Mouse (Mus musculus): ENCODE measurements around the gene Cdc25b. TPM values are rescaled to one million over a fixed set of nuclear protein-coding genes. Genes with fewer than 3 reads are reported as not detected.

Cdc25b gene
- polyA plus RNA-seq, 1 experiment from 2014 or later = 55.5 TPM

DNA sequence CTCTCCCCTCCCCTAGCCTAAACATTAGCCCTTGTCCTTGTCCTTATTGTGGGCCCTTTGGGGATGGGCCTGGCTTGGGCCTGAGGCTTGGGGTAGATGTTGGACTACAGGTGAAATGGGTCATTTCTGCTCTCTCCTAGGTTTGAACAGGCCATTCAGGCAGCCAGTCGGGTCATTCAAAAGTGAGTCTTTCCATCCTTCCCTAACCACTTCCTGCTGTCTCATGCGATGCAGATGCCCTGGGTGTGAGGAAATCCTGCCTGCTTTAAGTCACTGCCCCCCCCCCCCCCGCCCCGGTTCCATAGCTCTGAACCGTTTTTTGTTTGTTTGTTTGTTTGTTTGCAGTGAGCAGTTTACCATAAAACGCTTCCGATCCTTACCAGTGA lies 4.2 kb downstream of the Cdc25b start:
- 0 out of 2 replicates have a peak overlapping the region, but pooled peaks have one; percentile 17 for H3K27ac ChIP-seq
- ATAC-seq (ENCODE audit: insufficient number of reproducible peaks, insufficient read depth, low FRiP score, low TSS enrichment, low read depth) = no peak
- H3K9ac ChIP-seq (replicated peaks) = no peak overlapping the region
- H3K4me1 ChIP-seq (replicated peaks) = peaks cover 38% of the 10 kb centered on the region
- WGBS = 71% methylated on average over 7 of the region's 7 CpGs
- H3K9me3 ChIP-seq = no peaks in the 10 kb centered on the region
- H3K27me3 ChIP-seq = no peaks in the 10 kb centered on the region
- H3K36me3 ChIP-seq = peaks cover 59% of the 10 kb centered on the region
- no peak overlapping the region for H3K4me2 ChIP-seq
- H3K4me3 ChIP-seq (replicated peaks) = no peak overlapping the region

DNA sequence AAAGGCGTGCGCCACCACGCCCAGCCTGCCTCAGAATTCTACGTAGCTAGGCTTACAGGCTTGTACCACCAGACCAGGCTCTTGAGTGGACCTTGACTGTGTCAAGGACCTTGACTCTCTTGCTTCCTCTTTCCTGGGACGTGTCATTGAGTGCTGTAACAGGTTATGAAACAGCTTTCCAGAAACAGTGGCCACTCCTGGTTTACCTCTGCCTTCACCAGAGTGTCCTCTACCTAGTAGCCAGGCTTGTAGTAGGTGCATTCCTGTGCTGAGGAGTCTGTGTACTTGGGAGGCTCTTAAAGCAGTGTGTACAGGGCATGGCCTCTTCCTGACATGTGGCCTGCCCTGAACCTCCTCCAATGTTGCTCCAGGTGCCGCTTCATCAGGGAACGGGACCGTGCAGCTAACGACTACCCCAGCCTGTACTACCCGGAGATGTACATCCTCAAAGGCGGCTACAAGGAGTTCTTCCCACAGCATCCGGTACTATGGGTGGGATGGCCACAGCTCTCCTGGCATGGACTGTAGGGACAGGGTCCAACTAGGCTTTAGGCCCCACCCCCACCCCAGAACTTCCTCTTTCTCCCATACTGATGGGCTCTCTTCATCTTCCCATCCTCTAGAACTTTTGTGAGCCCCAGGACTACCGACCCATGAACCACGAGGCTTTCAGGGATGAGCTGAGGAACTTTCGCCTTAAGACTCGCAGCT lies 10.0 kb downstream of the Cdc25b start:
- H3K4me2 ChIP-seq = no peak overlapping the region
- ATAC-seq (ENCODE audit: insufficient number of reproducible peaks, insufficient read depth, low FRiP score, low TSS enrichment, low read depth) = no peak

DNA sequence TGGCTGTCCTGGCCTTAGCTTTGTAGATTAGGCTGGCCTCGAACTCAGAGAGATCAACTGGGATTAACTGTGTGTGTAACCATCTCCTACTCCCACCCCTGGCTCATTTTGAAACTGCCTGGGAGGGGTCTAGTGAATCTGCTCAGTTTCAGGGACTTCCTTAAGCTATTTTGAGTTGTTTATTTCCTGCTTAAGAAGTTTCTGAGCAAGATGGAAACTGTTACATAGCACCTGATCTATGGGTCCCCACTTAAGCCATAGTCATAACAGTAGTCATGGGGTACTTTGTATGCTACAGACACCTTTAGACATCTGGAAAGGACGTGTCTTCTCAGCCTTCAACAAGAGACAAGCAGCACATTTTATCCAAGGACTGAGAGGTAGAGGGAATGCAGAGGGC lies 14.0 kb downstream of the Cdc25b start:
- Histone ChIP-seq H3K9ac (replicated peaks) (no peak overlapping the region), H3K4me2 (no peak overlapping the region), H3K27me3 (no peaks in the 10 kb centered on the region), H3K27ac (no peak overlapping the region), H3K36me3 (peaks cover 43% of the 10 kb centered on the region), H3K9me3 (no peaks in the 10 kb centered on the region), H3K4me3 (replicated peaks) (no peak overlapping the region), H3K4me1 (replicated peaks) (peaks cover 7% of the 10 kb centered on the region; the same call in 1 of the 2 replicates)
- ATAC-seq (ENCODE audit: insufficient number of reproducible peaks, insufficient read depth, low FRiP score, low TSS enrichment, low read depth) = no peak
- 74% methylated on average over 2 of the region's 2 CpGs for WGBS

More for the DNA sequence above, 10.0 kb downstream of the Cdc25b start:
- Histone ChIP-seq H3K36me3 (peaks cover 81% of the 10 kb centered on the region), H3K9me3 (no peaks in the 10 kb centered on the region), H3K27ac (no peak overlapping the region), H3K27me3 (no peaks in the 10 kb centered on the region), H3K4me1 (replicated peaks) (no peaks in the 10 kb centered on the region), H3K4me3 (replicated peaks) (no peak overlapping the region), H3K9ac (replicated peaks) (no peak overlapping the region)
- WGBS = 90% methylated on average over 16 of the region's 16 CpGs

DNA sequence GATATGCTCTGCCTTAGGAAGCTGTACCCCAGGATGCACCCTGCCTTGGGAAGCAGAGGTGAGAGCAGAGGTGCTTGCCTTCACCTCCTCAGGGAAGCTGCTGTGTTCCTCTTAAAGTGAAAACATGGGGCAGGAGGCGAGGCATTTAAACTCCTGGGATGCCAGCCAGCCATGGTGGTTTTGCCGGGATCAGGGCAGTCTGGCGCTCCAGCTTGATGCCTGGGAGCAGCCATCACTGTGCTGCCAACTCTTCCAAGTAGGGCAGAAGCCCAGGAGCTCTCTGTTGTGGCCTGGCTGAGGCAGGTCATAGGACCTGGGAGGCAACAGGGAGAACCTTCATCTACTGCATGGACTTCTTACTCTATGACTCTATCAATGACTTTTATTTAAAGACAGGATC lies 14.5 kb downstream of the Cdc25b start:
- Histone ChIP-seq H3K36me3 (peaks cover 38% of the 10 kb centered on the region), H3K9ac (replicated peaks) (no peak overlapping the region), H3K4me1 (replicated peaks) (peaks cover 7% of the 10 kb centered on the region; the same call in 1 of the 2 replicates), H3K9me3 (no peaks in the 10 kb centered on the region), H3K27me3 (no peaks in the 10 kb centered on the region), H3K4me2 (no peak overlapping the region), H3K27ac (no peak overlapping the region), H3K4me3 (replicated peaks) (no peak overlapping the region)
- no peak for ATAC-seq (ENCODE audit: insufficient number of reproducible peaks, insufficient read depth, low FRiP score, low TSS enrichment, low read depth)
- WGBS = 84% methylated on average over 3 of the region's 3 CpGs

DNA sequence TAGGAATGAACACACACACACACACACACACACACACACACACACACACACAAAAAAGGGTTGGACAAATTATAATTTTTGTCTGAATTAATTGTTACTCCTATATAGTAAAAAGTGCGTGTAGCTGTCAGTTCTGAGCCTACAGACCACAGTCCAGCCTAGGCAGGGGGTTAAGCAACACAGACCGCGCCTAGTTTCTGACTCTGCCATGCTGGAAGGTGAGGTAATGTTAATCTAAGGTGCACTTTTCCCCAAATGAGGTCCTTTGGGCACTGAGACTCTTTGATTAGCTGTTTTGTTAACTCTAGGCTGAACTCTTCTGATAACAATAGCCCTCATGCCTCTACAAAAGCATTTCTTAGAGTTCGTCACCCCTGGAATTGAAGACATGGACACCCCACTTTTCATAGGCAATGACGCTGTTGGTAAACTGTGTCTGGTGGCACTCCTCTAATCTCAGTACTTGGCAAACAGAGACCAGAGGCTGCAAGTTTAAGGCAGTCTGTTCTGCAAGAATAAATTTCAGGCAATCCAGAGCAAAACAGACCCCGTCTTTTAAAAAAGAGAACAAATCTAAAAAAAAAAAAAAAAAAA lies 17.2 kb downstream of the Cdc25b start:
- Histone ChIP-seq H3K9ac (replicated peaks) (no peak overlapping the region), H3K36me3 (peaks cover 14% of the 10 kb centered on the region; the same call in 1 of the 2 replicates)
- no peak for ATAC-seq (ENCODE audit: insufficient number of reproducible peaks, insufficient read depth, low FRiP score, low TSS enrichment, low read depth)

DNA sequence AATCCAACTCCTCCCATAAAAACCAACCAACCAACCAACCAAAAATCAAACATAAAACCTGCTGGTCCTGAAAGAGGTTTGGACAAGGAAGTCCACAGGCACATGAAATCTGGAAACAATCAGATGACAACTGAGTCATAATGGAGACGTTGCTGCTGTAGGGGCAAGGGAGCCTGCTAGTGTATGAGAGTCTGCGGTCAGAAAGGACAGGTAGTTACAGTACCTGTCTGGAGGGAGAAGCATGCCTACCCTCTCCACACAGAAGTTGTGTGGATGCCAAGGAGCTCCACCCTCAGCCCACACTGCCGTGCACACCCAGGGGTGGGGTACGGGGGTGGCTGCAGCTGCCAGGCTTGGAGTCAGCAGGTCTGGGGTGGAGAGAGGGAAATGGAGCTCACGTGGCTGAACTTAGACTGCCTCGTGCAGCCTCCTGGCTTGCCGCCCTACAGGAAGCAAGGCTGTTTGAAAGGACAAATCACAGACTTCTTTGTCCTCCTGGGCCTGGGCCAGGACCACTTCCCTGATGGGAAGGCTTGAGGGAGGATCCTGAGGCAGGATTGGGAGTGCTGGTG lies 17.7 kb downstream of the Cdc25b start:
- Histone ChIP-seq H3K4me3 (replicated peaks) (no peak overlapping the region), H3K9ac (replicated peaks) (no peak overlapping the region), H3K4me2 (0 out of 2 replicates have a peak overlapping the region, but pooled peaks have one; percentile 23), H3K9me3 (no peaks in the 10 kb centered on the region), H3K27me3 (no peaks in the 10 kb centered on the region), H3K36me3 (peaks cover 8% of the 10 kb centered on the region; the same call in 1 of the 2 replicates), H3K27ac (peak overlapping the region; percentile 60), H3K4me1 (replicated peaks) (peaks cover 7% of the 10 kb centered on the region)
- WGBS = 49% methylated on average over 7 of the region's 7 CpGs
- peak; percentile 57; the same call in 1 of the 2 replicates for ATAC-seq (ENCODE audit: insufficient number of reproducible peaks, insufficient read depth, low FRiP score, low TSS enrichment, low read depth)

More for the DNA sequence above, 17.2 kb downstream of the Cdc25b start:
- Histone ChIP-seq H3K4me1 (replicated peaks) (peaks cover 7% of the 10 kb centered on the region; the same call in 1 of the 2 replicates), H3K4me3 (replicated peaks) (no peak overlapping the region), H3K4me2 (no peak overlapping the region), H3K27ac (0 out of 2 replicates have a peak overlapping the region, but pooled peaks have one; percentile 37), H3K9me3 (no peaks in the 10 kb centered on the region), H3K27me3 (no peaks in the 10 kb centered on the region)
- WGBS = 79% methylated on average over 6 of the region's 6 CpGs

DNA sequence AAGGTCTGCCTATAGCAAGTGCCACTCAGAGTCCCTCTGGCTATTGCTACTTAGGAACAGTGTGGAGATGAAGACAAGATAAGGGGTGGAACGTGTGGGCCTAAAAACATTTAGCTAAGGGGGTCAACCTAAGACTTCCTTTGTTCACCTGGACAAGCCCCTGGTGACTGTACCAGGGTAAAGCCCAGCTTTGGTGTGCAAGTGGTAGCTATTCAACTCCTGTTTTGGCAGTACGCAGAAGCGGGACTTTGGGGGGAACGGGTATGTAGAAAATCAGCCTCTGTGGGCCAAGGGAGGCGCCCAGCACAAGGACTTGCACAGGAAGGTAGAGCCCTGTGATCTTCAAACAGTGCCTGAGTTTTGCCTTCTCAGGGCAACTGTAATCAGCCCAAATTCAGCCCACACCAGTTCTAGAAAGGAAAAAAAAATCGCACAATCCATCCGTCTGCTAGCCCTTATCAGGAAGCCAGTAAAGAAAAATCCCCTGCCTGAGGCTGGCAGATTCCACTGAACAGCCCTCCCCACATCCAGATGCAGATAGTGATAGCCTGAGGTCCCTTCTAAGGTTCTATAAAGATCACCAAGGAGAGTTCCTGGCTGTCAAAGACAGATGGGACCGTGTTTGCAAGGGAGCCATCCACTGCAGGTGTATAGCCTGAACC lies 18.9 kb downstream of the Cdc25b start:
- Histone ChIP-seq H3K9me3 (no peaks in the 10 kb centered on the region), H3K4me3 (replicated peaks) (no peak overlapping the region), H3K9ac (replicated peaks) (no peak overlapping the region), H3K36me3 (no peaks in the 10 kb centered on the region; the same call in 1 of the 2 replicates), H3K4me2 (no peak overlapping the region), H3K27ac (no peak overlapping the region), H3K27me3 (no peaks in the 10 kb centered on the region), H3K4me1 (replicated peaks) (peaks cover 7% of the 10 kb centered on the region)
- ATAC-seq (ENCODE audit: insufficient number of reproducible peaks, insufficient read depth, low FRiP score, low TSS enrichment, low read depth) = no peak
- WGBS = 80% methylated on average over 8 of the region's 8 CpGs

DNA sequence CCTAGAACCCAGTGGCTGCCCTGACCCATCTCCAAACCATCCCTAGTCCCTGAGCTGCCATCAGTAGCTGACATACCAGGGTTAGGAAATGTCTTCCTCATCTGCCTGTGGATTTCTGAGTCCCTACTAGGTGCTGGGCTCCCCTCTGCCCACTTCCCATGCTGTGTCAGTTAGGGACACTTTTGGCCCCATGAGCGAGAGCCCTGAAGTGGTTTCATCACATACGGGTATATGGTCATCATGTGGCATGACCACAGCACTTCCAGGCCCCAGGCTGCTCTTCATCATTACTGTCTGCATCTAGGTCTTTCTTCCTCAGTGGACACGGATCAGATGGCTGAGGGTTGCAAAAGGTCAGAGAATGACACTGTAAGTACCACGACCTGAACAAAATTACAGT lies 20.0 kb downstream of the Cdc25b start, which contains the start of gene Ap5s1:
TSS of gene Ap5s1 (plus strand) at position 301 of the 400 bp plus-strand sequence.
- H3K9ac ChIP-seq (replicated peaks) = no peak within 1 kb of the TSS
- no peak within 1 kb of the TSS for H3K27ac ChIP-seq
- no peak for ATAC-seq (ENCODE audit: insufficient number of reproducible peaks, insufficient read depth, low FRiP score, low TSS enrichment, low read depth)
- H3K4me1 ChIP-seq (replicated peaks) = peaks cover 14% of the 10 kb centered on the region
- 75% methylated on average over 4 of the region's 4 CpGs for WGBS
- no peak within 1 kb of the TSS for H3K4me2 ChIP-seq
- H3K9me3 ChIP-seq = no peaks in the 10 kb centered on the region
- H3K27me3 ChIP-seq = no peaks in the 10 kb centered on the region
- no peaks in the 10 kb centered on the region for H3K36me3 ChIP-seq
- no peak within 1 kb of the TSS for H3K4me3 ChIP-seq (replicated peaks)

DNA sequence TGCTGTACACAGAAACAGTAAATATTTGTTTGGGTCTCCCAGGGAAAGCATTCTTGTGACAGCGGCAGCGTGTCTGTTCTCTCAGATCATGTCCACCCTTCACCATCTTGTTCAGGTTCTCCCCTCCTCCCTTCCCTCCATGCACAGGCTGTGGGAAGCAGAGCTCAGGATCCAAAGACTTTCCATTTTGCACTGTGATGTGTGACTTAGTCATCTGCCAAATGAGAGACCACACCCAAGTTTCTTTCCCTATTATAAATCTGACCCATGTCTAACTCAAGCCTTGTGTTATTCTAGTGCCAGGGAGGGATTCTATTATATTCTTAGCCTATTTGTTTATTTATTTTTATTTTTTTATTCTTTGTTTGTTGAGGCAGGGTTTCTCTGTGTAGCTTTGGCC lies 21.6 kb downstream of the Cdc25b start:
- H3K4me3 ChIP-seq (replicated peaks) = no peak overlapping the region
- ATAC-seq (ENCODE audit: insufficient number of reproducible peaks, insufficient read depth, low FRiP score, low TSS enrichment, low read depth) = no peak
- 89% methylated on average over 2 of the region's 2 CpGs for WGBS

DNA sequence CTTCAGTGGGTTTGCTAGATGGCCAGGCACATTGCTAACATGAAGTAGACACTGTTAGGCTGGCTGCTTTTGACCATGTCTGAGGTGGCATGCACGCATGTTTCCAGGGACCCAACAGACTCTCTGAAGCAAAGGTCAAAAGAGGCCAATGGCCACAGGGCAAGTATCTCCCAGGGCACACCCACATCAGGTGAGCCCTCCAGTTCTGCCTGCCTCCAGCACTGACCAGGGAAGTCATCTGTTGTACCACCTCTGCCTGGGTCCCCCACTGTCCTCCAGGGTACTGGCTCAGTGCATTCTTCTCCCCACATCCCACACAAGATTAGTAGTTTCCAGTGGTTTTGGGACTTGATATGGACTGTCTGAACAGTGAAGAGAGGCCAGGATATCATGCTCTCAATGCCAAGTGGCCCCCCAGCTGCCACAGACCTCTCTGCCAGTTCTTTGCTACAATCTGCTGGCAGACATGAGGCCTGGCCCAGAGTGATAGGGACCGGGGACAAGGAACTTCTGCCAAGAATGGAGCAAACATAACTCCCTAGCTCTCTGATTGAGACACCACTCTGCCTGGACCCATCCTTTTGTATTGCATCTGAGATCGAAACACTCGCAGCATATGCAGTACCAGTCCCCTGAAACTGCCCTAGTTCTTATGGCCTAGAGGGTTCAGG lies 22.5 kb downstream of the Cdc25b start:
- H3K4me3 ChIP-seq (replicated peaks) = peak overlapping the region; percentile 59
- peak overlapping the region; percentile 67; the same call in 1 of the 2 replicates for H3K9ac ChIP-seq (replicated peaks)
- H3K27ac ChIP-seq = peak overlapping the region; percentile 85; the same call in 1 of the 2 replicates
- no peaks in the 10 kb centered on the region for H3K27me3 ChIP-seq
- H3K9me3 ChIP-seq = no peaks in the 10 kb centered on the region
- no peak for ATAC-seq (ENCODE audit: insufficient number of reproducible peaks, insufficient read depth, low FRiP score, low TSS enrichment, low read depth)
- H3K4me1 ChIP-seq (replicated peaks) = peaks cover 14% of the 10 kb centered on the region
- 74% methylated on average over 4 of the region's 4 CpGs for WGBS
- H3K4me2 ChIP-seq = peak overlapping the region; percentile 69
- peaks cover 16% of the 10 kb centered on the region for H3K36me3 ChIP-seq

More for the DNA sequence above, 21.6 kb downstream of the Cdc25b start:
- no peak overlapping the region for H3K4me2 ChIP-seq
- no peak overlapping the region for H3K9ac ChIP-seq (replicated peaks)
- H3K9me3 ChIP-seq = no peaks in the 10 kb centered on the region
- peaks cover 10% of the 10 kb centered on the region for H3K36me3 ChIP-seq
- H3K27me3 ChIP-seq = no peaks in the 10 kb centered on the region
- no peak overlapping the region for H3K27ac ChIP-seq
- H3K4me1 ChIP-seq (replicated peaks) = peaks cover 14% of the 10 kb centered on the region

Data from limb, embryonic 12.5 days (tissue).